Mouse (Mus musculus) hindbrain, embryonic 12.5 days (tissue): Measurements from ENCODE around the gene Kif16b. TPM values are rescaled to one million over a fixed set of nuclear protein-coding genes. Genes with fewer than 3 reads are reported as not detected.

Experiments
- ATAC-seq: fragments of 200-750 bp; cut with Nextera tagmentation; 2 replicates; pipeline ENCODE4 v1.8.0; 2017; ENCODE audit warnings: moderate TSS enrichment; ENCODE audit not compliant: low FRiP score
- H3K27ac ChIP-seq: fragments of 300-500 bp; sonication (generic); 2 replicates; pipeline ENCODE4 v1.5.1; 2016; ENCODE audit warnings: mild to moderate bottlenecking
- H3K27me3 ChIP-seq: fragments of 300-500 bp; sonication (generic); 2 replicates; pipeline ENCODE4 v1.6.1; 2016; ENCODE audit warnings: mild to moderate bottlenecking
- H3K36me3 ChIP-seq: fragments of 300-500 bp; sonication (generic); 2 replicates; pipeline ENCODE4 v1.6.1; 2016; ENCODE audit warnings: mild to moderate bottlenecking
- H3K4me1 ChIP-seq: fragments of 300-500 bp; sonication (generic); 2 replicates; pipeline ENCODE4 v1.6.1; 2016
- H3K4me2 ChIP-seq: fragments of 300-500 bp; sonication (generic); replicated peaks from 2 replicates; pipeline ENCODE4 v1.6.1; 2016; ENCODE audit warnings: mild to moderate bottlenecking
- H3K4me3 ChIP-seq: fragments of 300-500 bp; sonication (generic); 2 replicates; pipeline ENCODE4 v1.5.1; 2016; ENCODE audit warnings: mild to moderate bottlenecking
- H3K9ac ChIP-seq: fragments of 300-500 bp; sonication (generic); 2 replicates; pipeline ENCODE4 v1.6.1; 2016; ENCODE audit warnings: mild to moderate bottlenecking, moderate library complexity
- H3K9me3 ChIP-seq: fragments of 300-500 bp; sonication (generic); replicated peaks from 2 replicates; pipeline ENCODE4 v1.6.1; 2016; ENCODE audit warnings: mild to moderate bottlenecking
- WGBS: fragments of 180-500 bp; shearing (Covaris S2); methylation state at CpG from one replicate; pipeline ENCODE4 v1.1.7; 2016; 5-methylcytosine and 5-hydroxymethylcytosine counted together
- polyA plus RNA-seq: library from polyadenylated mRNA; unstranded; fragments of >200 nt; fragmentation: Nextera tagmentation; extraction: Ambion mirVana; gene quantifications from 2 replicates; pipeline ENCODE4 v1.2.1, GENCODE M21; 2016

Gene Kif16b
- polyA plus RNA-seq, 1 experiment from 2014 or later, result 9.7 TPM

GRCm38 (mm10) chr2:142859452-142859851, 41.9 kb downstream of the Kif16b start:
- no peak overlapping the region for H3K27ac ChIP-seq
- no peaks in the 10 kb centered on the region for H3K4me1 ChIP-seq
- H3K27me3 ChIP-seq, result no peaks in the 10 kb centered on the region
- H3K9ac ChIP-seq, result no peak overlapping the region
- H3K4me3 ChIP-seq, result no peak overlapping the region
- 63% methylated on average over 4 of the region's 4 CpGs for WGBS
- ATAC-seq, result 0 out of 2 replicates have a peak, but pooled peaks have one; percentile 22
- no peaks in the 10 kb centered on the region for H3K9me3 ChIP-seq
- no peaks in the 10 kb centered on the region for H3K36me3 ChIP-seq
- no peak overlapping the region for H3K4me2 ChIP-seq

GRCm38 (mm10) chr2:142838775-142839174, 62.6 kb downstream of the Kif16b start:
- H3K9me3 ChIP-seq, result no peaks in the 10 kb centered on the region
- no peaks in the 10 kb centered on the region for H3K4me1 ChIP-seq
- no peak overlapping the region for H3K4me2 ChIP-seq
- no peaks in the 10 kb centered on the region for H3K27me3 ChIP-seq
- ATAC-seq, result no peak
- 83% methylated on average over 3 of the region's 3 CpGs for WGBS
- H3K36me3 ChIP-seq, result no peaks in the 10 kb centered on the region
- H3K4me3 ChIP-seq, result no peak overlapping the region
- no peak overlapping the region for H3K9ac ChIP-seq
- no peak overlapping the region for H3K27ac ChIP-seq

DNA sequence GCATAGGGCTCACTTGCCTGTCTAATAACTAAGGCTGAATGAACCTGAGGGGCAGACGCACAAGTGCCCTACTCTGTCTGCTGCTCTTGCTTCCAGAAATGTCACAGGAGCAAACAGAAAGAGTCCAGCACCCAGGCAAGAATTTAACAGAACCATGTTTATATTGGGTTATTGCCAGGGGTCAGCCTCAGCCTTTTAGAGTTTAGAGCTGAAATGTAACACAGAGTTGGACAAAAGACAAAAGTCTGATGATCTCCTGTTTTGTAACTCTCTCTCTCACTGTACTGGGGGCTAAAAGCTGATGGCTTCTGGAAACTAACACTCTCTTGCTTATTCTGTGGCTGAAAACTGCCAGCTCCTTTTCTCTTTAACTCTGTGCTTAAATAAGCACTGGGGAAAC, 63.2 kb downstream of the Kif16b start:
- ATAC-seq, result no peak
- Histone ChIP-seq H3K4me1 (peaks cover 3% of the 10 kb centered on the region; the same call in 1 of the 2 replicates), H3K4me3 (no peak overlapping the region), H3K27ac (no peak overlapping the region), H3K4me2 (no peak overlapping the region), H3K36me3 (no peaks in the 10 kb centered on the region), H3K9ac (no peak overlapping the region), H3K9me3 (no peaks in the 10 kb centered on the region), H3K27me3 (no peaks in the 10 kb centered on the region)
- WGBS, result 78% methylated on average over 1 of the region's 1 CpGs

GRCm38 (mm10) chr2:142834751-142835150, 66.6 kb downstream of the Kif16b start:
- H3K27ac ChIP-seq, result no peak overlapping the region
- H3K4me2 ChIP-seq, result no peak overlapping the region
- no peaks in the 10 kb centered on the region for H3K9me3 ChIP-seq
- no peak overlapping the region for H3K9ac ChIP-seq
- no peaks in the 10 kb centered on the region for H3K27me3 ChIP-seq
- 87% methylated on average over 3 of the region's 3 CpGs for WGBS
- no peak overlapping the region for H3K4me3 ChIP-seq
- H3K36me3 ChIP-seq, result no peaks in the 10 kb centered on the region
- H3K4me1 ChIP-seq, result peaks cover 9% of the 10 kb centered on the region
- no peak for ATAC-seq

GRCm38 (mm10) chr2:142832617-142833422, 68.5 kb downstream of the Kif16b start:
- Histone ChIP-seq H3K27me3 (no peaks in the 10 kb centered on the region), H3K9ac (no peak overlapping the region), H3K36me3 (no peaks in the 10 kb centered on the region), H3K9me3 (no peaks in the 10 kb centered on the region), H3K4me3 (no peak overlapping the region), H3K4me2 (no peak overlapping the region), H3K27ac (no peak overlapping the region), H3K4me1 (peaks cover 9% of the 10 kb centered on the region)
- 52% methylated on average over 10 of the region's 10 CpGs for WGBS
- peak; percentile 66; the same call in 1 of the 2 replicates for ATAC-seq

DNA sequence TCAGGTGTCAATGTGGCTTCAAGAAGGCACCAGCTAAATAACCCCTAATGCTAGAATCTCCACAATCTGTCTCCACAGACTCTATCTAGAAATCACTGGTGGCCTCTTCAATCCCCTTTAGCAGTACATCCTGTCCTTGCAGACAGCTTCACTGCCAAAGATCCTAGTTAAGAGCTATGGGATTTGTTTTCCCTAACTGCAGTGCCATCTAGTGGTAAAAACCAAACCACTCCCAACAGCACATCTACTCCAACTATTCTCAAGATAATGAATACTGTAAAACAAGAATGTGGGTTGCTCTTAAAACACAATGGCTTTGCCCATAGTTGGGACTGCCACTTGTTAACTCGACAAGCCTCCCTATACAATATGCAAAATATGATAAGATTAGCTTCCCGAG, 88.3 kb downstream of the Kif16b start:
- no peak overlapping the region for H3K27ac ChIP-seq
- no peak overlapping the region for H3K4me3 ChIP-seq
- H3K27me3 ChIP-seq, result no peaks in the 10 kb centered on the region
- no peak overlapping the region for H3K4me2 ChIP-seq
- WGBS, result 43% methylated on average over 2 of the region's 2 CpGs
- no peak overlapping the region for H3K9ac ChIP-seq
- ATAC-seq, result peak; percentile 79
- no peaks in the 10 kb centered on the region for H3K36me3 ChIP-seq
- no peaks in the 10 kb centered on the region for H3K9me3 ChIP-seq
- H3K4me1 ChIP-seq, result 0 out of 2 replicates have a peak, but pooled peaks cover 2% of the 10 kb centered on the region

DNA sequence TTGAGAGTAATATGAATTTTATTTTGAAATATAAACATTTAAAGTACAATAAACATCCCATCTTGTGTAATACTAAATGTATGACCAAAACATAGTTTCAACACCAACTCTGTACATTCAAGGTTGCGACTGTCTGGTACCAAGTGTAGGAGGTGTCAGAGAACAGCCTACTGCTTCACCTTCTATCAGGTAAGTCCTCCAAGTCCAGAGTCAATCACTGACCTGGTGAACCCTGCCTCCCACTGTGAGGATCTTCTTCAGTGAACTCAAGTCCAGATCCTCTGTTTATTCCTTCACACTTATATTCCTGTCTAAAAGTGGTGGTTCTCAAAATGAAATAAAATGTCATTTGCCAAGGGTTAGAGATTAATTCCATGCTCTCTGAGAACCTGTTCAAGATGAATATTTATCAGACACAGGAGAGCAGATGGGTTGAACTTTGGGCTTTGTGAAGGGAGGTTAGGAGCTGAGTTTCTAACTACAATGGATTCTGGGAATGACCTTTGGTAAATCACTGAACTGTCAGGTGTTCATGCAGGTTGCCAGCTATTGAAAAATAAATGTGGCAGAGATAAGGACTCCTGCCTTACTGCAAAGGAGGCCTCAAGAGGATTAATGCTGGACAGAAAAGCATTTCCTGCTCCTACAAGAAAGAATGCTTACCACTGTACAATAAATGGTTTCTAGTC, 97.4 kb downstream of the Kif16b start:
- Histone ChIP-seq H3K9me3 (no peaks in the 10 kb centered on the region), H3K27ac (no peak overlapping the region), H3K4me3 (no peak overlapping the region), H3K9ac (no peak overlapping the region), H3K4me2 (no peak overlapping the region), H3K4me1 (no peaks in the 10 kb centered on the region), H3K36me3 (no peaks in the 10 kb centered on the region), H3K27me3 (no peaks in the 10 kb centered on the region)
- ATAC-seq, result no peak
- WGBS, result 100% methylated on average over 1 of the region's 1 CpGs

DNA sequence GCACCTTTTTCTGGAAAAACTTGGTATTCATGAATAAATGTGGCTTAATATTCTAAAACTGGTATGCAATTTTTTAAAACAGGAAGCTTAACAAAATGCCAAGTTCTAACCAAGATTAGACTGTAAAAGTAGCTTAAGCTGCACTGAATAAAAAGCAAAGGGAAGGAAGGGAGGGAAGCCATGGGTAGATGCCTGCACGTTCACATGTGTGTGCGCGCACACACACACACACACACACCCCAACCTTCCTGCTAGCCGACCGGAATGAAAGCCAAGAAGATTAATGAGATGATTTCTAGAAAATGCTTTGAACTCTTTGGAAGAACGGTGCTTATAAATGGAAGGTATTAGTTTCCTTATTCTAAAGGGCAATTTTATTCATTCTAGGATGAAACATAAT, 104.0 kb downstream of the Kif16b start:
- no peaks in the 10 kb centered on the region for H3K36me3 ChIP-seq
- no peak overlapping the region for H3K4me3 ChIP-seq
- no peaks in the 10 kb centered on the region for H3K27me3 ChIP-seq
- no peak overlapping the region for H3K9ac ChIP-seq
- no peak overlapping the region for H3K27ac ChIP-seq
- H3K9me3 ChIP-seq, result no peaks in the 10 kb centered on the region
- no peak for ATAC-seq
- 52% methylated on average over 6 of the region's 6 CpGs for WGBS
- H3K4me1 ChIP-seq, result no peaks in the 10 kb centered on the region
- no peak overlapping the region for H3K4me2 ChIP-seq

GRCm38 (mm10) chr2:142775358-142775757, 126.0 kb downstream of the Kif16b start:
- H3K9me3 ChIP-seq, result no peaks in the 10 kb centered on the region
- no peak overlapping the region for H3K4me3 ChIP-seq
- ATAC-seq, result no peak
- H3K9ac ChIP-seq, result no peak overlapping the region
- no peaks in the 10 kb centered on the region for H3K4me1 ChIP-seq
- H3K36me3 ChIP-seq, result no peaks in the 10 kb centered on the region
- H3K4me2 ChIP-seq, result no peak overlapping the region
- no peaks in the 10 kb centered on the region for H3K27me3 ChIP-seq
- WGBS, result 88% methylated on average over 1 of the region's 1 CpGs
- H3K27ac ChIP-seq, result no peak overlapping the region

DNA sequence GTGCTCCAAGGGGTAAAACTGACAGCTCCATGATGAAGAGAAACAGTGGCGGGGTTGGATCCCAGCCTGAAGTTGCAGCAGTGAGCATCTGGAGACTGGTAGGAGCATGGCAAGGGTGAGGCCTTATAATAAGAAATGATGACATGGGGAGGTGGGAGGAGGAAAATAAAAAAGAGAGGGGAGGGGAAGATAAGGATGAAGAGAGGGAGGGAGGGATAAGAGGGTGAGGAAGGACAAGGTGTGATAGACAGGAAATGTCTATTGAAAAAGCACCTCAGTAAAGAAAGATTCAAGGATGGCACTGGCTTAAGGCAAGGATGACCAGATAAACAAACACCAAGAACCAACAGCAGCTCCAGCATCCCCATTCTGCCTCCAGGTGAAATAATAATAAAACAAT, 126.6 kb downstream of the Kif16b start:
- Histone ChIP-seq H3K4me2 (no peak overlapping the region), H3K27ac (no peak overlapping the region), H3K4me1 (0 out of 2 replicates have a peak, but pooled peaks cover 3% of the 10 kb centered on the region), H3K36me3 (no peaks in the 10 kb centered on the region), H3K4me3 (no peak overlapping the region), H3K9ac (no peak overlapping the region), H3K9me3 (no peaks in the 10 kb centered on the region), H3K27me3 (no peaks in the 10 kb centered on the region)
- 92% methylated on average over 1 of the region's 1 CpGs for WGBS
- ATAC-seq, result no peak

- H3K27me3 ChIP-seq, result no peaks in the 10 kb centered on the region
- WGBS, result 61% methylated on average over 11 of the region's 11 CpGs
- no peaks in the 10 kb centered on the region for H3K9me3 ChIP-seq
- 0 out of 2 replicates have a peak overlapping the region, but pooled peaks have one; percentile 46 for H3K27ac ChIP-seq
- 0 out of 2 replicates have a peak, but pooled peaks cover 3% of the 10 kb centered on the region for H3K4me1 ChIP-seq
- H3K4me2 ChIP-seq, result no peak overlapping the region
- no peak overlapping the region for H3K4me3 ChIP-seq
- H3K36me3 ChIP-seq, result no peaks in the 10 kb centered on the region
- no peak overlapping the region for H3K9ac ChIP-seq
- peak; percentile 77 for ATAC-seq
Measured at GRCm38 (mm10) chr2:142769647-142770121, 131.6 kb downstream of the Kif16b start.

GRCm38 (mm10) chr2:142764276-142764675, 137.1 kb downstream of the Kif16b start:
- no peak for ATAC-seq
- Histone ChIP-seq H3K36me3 (no peaks in the 10 kb centered on the region), H3K9me3 (no peaks in the 10 kb centered on the region), H3K4me3 (no peak overlapping the region), H3K9ac (no peak overlapping the region), H3K27ac (no peak overlapping the region), H3K27me3 (no peaks in the 10 kb centered on the region), H3K4me2 (no peak overlapping the region), H3K4me1 (no peaks in the 10 kb centered on the region)
- WGBS, result 92% methylated on average over 2 of the region's 2 CpGs
